Comparison of ENCODE assay signal across 8 mouse cellular contexts in the genomic region with DNA sequence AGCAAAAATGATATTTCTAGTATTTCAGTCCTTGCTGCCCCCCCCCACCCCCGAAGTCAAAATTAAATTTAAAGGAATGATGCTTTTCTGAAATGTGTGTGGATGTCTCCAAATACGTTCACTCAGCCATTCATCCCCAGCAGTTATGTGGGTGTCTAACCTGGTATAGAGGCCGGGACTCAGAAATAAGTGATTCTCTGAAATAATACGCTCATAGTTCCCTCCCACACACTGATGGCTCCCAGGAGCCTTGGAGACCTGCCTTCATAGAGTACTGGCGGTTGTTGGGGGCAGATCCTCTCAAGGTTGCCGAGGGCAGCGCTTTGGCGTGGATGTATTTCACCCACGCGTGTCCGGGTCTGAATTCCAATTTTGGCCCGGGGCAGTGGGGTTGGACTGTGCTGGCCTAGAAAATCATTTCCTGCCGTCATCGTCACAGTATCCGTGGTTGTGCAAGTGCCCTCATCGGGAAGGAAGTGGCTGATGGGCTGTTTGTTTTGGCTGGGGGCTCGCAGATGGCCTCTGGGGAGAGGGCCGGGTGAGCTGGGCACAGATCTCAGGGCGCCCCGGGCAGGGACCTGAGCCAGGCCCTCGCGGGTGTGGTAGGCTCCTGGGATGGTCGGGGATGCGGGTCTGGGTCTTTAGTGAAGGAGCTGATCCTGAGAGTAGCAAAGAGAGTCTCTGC. TPM values are rescaled to one million over a fixed set of nuclear protein-coding genes. Genes with fewer than 3 reads are reported as not detected.
DNase-seq lines count a peak whose midpoint lies in the region; ATAC-seq and TF ChIP-seq lines count a peak whose summit lies in the region.

No protein-coding gene starts in this region.

- H3K27me3 ChIP-seq in hindbrain, postnatal 0 days (ENCODE audit: insufficient read depth, low read length) = no peaks in the 10 kb centered on the region
- H3K27me3 ChIP-seq in hindbrain, embryonic 14.5 days (ENCODE audit: control insufficient read depth, insufficient read depth, low read length) = no peaks in the 10 kb centered on the region
- H3K27me3 ChIP-seq in heart, embryonic 14.5 days (ENCODE audit: control insufficient read depth, insufficient read depth, low read length) = no peaks in the 10 kb centered on the region
- H3K27me3 ChIP-seq in limb, embryonic 13.5 days = no peaks in the 10 kb centered on the region
- no peaks in the 10 kb centered on the region for H3K27me3 ChIP-seq in stomach, embryonic 16.5 days (ENCODE audit: control insufficient read depth, insufficient read depth, low read length)

- H3K27ac ChIP-seq in hindbrain, postnatal 0 days = no peak overlapping the region
- H3K27ac ChIP-seq in hindbrain, embryonic 14.5 days = no peak overlapping the region
- H3K27ac ChIP-seq in heart, embryonic 14.5 days (replicated peaks in 1 of 2; ENCODE audit: control insufficient read depth in 1 of 2, insufficient read depth in 1 of 2, low read depth in 2 of 2, low read length in 2 of 2) = peak overlapping the region in 1 of 2 experiments; percentile 47; a peak in 2 of 4 replicates
- H3K27ac ChIP-seq in limb, embryonic 13.5 days = peak overlapping the region; percentile 82; the same call in 1 of the 2 replicates
- no peak overlapping the region for H3K27ac ChIP-seq in stomach, embryonic 16.5 days (ENCODE audit: low read length)

- 63% methylated on average over 24 of the region's 24 CpGs for WGBS in hindbrain, postnatal 0 days
- 70% methylated on average over 24 of the region's 24 CpGs for WGBS in hindbrain, embryonic 14.5 days
- WGBS in heart, embryonic 14.5 days = 64% methylated on average over 24 of the region's 24 CpGs
- 60% methylated on average over 24 of the region's 24 CpGs for WGBS in limb, embryonic 13.5 days
- WGBS in stomach, embryonic 16.5 days = 70% methylated on average over 24 of the region's 24 CpGs

- peaks cover 16% of the 10 kb centered on the region; the same call in 1 of the 2 replicates for H3K4me1 ChIP-seq in hindbrain, postnatal 0 days (ENCODE audit: insufficient read depth, low read length)
- peaks cover 25% of the 10 kb centered on the region for H3K4me1 ChIP-seq in hindbrain, embryonic 14.5 days (replicated peaks; ENCODE audit: control insufficient read depth, insufficient read depth, low read length)
- H3K4me1 ChIP-seq in heart, embryonic 14.5 days (ENCODE audit: control insufficient read depth in 2 of 2, insufficient read depth in 2 of 2, low read length in 2 of 2) = peaks cover 42 to 58% of the 10 kb centered on the region in 2 experiments
- H3K4me1 ChIP-seq in limb, embryonic 13.5 days = peaks cover 62% of the 10 kb centered on the region
- peaks cover 23% of the 10 kb centered on the region for H3K4me1 ChIP-seq in stomach, embryonic 16.5 days (ENCODE audit: control insufficient read depth, insufficient read depth, low read length)

- no peak for TF ChIP-seq CTCF in hindbrain, postnatal 0 days (IDR thresholded peaks at IDR 0.05; ENCODE audit: low read depth)

- 0 out of 2 replicates have a peak overlapping the region, but pooled peaks have one; percentile 13 for H3K4me2 ChIP-seq in hindbrain, postnatal 0 days (ENCODE audit: low read depth, low read length)
- H3K4me2 ChIP-seq in hindbrain, embryonic 14.5 days (replicated peaks) = no peak overlapping the region
- peak overlapping the region; percentile 14; the same call in 1 of the 2 replicates for H3K4me2 ChIP-seq in heart, embryonic 14.5 days (ENCODE audit: low read length)
- H3K4me2 ChIP-seq in limb, embryonic 13.5 days (replicated peaks) = peak overlapping the region; percentile 27
- peak overlapping the region; percentile 15; the same call in 1 of the 2 replicates for H3K4me2 ChIP-seq in stomach, embryonic 16.5 days (ENCODE audit: low read depth, low read length)

- no peaks in the 10 kb centered on the region for H3K9me3 ChIP-seq in hindbrain, postnatal 0 days (ENCODE audit: low read length)
- no peaks in the 10 kb centered on the region for H3K9me3 ChIP-seq in hindbrain, embryonic 14.5 days (ENCODE audit: control insufficient read depth, low read length)
- no peaks in the 10 kb centered on the region for H3K9me3 ChIP-seq in heart, embryonic 14.5 days (ENCODE audit: control insufficient read depth, low read length)
- H3K9me3 ChIP-seq in limb, embryonic 13.5 days = no peaks in the 10 kb centered on the region
- H3K9me3 ChIP-seq in stomach, embryonic 16.5 days (replicated peaks; ENCODE audit: control insufficient read depth, low read length) = no peaks in the 10 kb centered on the region

- H3K9ac ChIP-seq in hindbrain, postnatal 0 days (replicated peaks; ENCODE audit: low read length) = no peak overlapping the region
- H3K9ac ChIP-seq in hindbrain, embryonic 14.5 days = no peak overlapping the region
- H3K9ac ChIP-seq in heart, embryonic 14.5 days (ENCODE audit: low read length) = no peak overlapping the region
- peak overlapping the region; percentile 39; the same call in 1 of the 2 replicates for H3K9ac ChIP-seq in limb, embryonic 13.5 days
- no peak overlapping the region; the same call in 1 of the 2 replicates for H3K9ac ChIP-seq in stomach, embryonic 16.5 days (ENCODE audit: low read length)

- H3K36me3 ChIP-seq in hindbrain, postnatal 0 days (ENCODE audit: insufficient read depth, low read length) = no peaks in the 10 kb centered on the region
- no peaks in the 10 kb centered on the region for H3K36me3 ChIP-seq in hindbrain, embryonic 14.5 days (replicated peaks; ENCODE audit: control insufficient read depth, insufficient read depth)
- no peaks in the 10 kb centered on the region for H3K36me3 ChIP-seq in heart, embryonic 14.5 days (ENCODE audit: control insufficient read depth, insufficient read depth, low read length)
- peaks cover 22% of the 10 kb centered on the region for H3K36me3 ChIP-seq in limb, embryonic 13.5 days
- no peaks in the 10 kb centered on the region for H3K36me3 ChIP-seq in stomach, embryonic 16.5 days (ENCODE audit: control insufficient read depth, insufficient read depth, low read length)

- ATAC-seq in hindbrain, postnatal 0 days = no peak
- no peak for ATAC-seq in hindbrain, embryonic 14.5 days (ENCODE audit: low FRiP score)
- no peak; the same call in 1 of the 2 replicates for ATAC-seq in heart, embryonic 14.5 days (ENCODE audit: insufficient number of reproducible peaks, insufficient read depth, low FRiP score, low read depth)
- ATAC-seq in limb, embryonic 13.5 days (ENCODE audit: low FRiP score, low read depth) = no peak
- ATAC-seq in stomach, embryonic 16.5 days (ENCODE audit: insufficient read depth, low FRiP score) = no peak

- H3K4me3 ChIP-seq in hindbrain, postnatal 0 days (ENCODE audit: low read length) = no peak overlapping the region
- no peak overlapping the region for H3K4me3 ChIP-seq in hindbrain, embryonic 14.5 days (replicated peaks; ENCODE audit: low read length)
- H3K4me3 ChIP-seq in heart, embryonic 14.5 days (ENCODE audit: control insufficient read depth in 1 of 2, insufficient read depth in 1 of 2, low read depth in 1 of 2, low read length in 2 of 2) = no peak overlapping the region
- no peak overlapping the region for H3K4me3 ChIP-seq in limb, embryonic 13.5 days
- no peak overlapping the region for H3K4me3 ChIP-seq in stomach, embryonic 16.5 days (replicated peaks; ENCODE audit: low read length)

- no peak for DNase-seq in hindbrain, postnatal 0 days (ENCODE audit: low spot score)
- no peak for DNase-seq in hindbrain, embryonic 14.5 days (ENCODE audit: low spot score)
- DNase-seq in brain, adult 2 months (ENCODE audit: low read depth, low spot score) = peak; percentile 54
- no peak for DNase-seq in left cerebral cortex, adult 11 months (ENCODE audit: low spot score)
- DNase-seq in spleen, postnatal 36 days (ENCODE audit: low spot score in 2 of 2) = no peak

RNA-seq across cellular contexts. Expression of a gene that starts 19.0 kb away (rescaled TPM):
- 21.4 and 28.5 TPM in 2 replicates for total RNA-seq in hindbrain, postnatal 0 days (2014; rRNA removed)
- polyA plus RNA-seq in hindbrain, postnatal 0 days (2015; fragmentation: Nextera tagmentation; extraction: Ambion mirVana) = 3.7 and 4.2 TPM in 2 replicates
- polyA plus RNA-seq in hindbrain, embryonic 14.5 days (2014; fragmentation: Nextera tagmentation; extraction: Ambion mirVana) = 3.4 and 3.7 TPM in 2 replicates
- 4.4 and 6.1 TPM in 2 replicates for polyA plus RNA-seq in heart, embryonic 14.5 days (2014; fragmentation: Nextera tagmentation; extraction: Ambion mirVana)
- polyA plus RNA-seq in limb, embryonic 13.5 days (2015; fragmentation: Nextera tagmentation; extraction: Ambion mirVana) = 28.6 and 32.8 TPM in 2 replicates
- polyA plus RNA-seq in stomach, embryonic 16.5 days (2015; fragmentation: Nextera tagmentation; extraction: Ambion mirVana) = 12.7 and 13.4 TPM in 2 replicates
